Mouse (Mus musculus) kidney, embryonic 16.5 days (tissue): ENCODE results near the gene Map4k4. TPM values are rescaled to one million over a fixed set of nuclear protein-coding genes. Genes with fewer than 3 reads are reported as not detected.

Experiments used
- ATAC-seq: fragments of 200-750 bp; cut with Nextera tagmentation; 2 replicates; pipeline ENCODE4 v1.8.0; 2017; ENCODE audit warnings: moderate TSS enrichment; ENCODE audit not compliant: low FRiP score, low TSS enrichment
- H3K27ac ChIP-seq: fragments of 300-500 bp; sonication (generic); 2 replicates; pipeline ENCODE4 v1.5.1; 2014; ENCODE audit warnings: low read length
- H3K27me3 ChIP-seq: fragments of 300-500 bp; sonication (generic); 2 replicates; pipeline ENCODE4 v1.6.1; 2014; ENCODE audit warnings: low read length, control low read depth, mixed read lengths; ENCODE audit not compliant: insufficient read depth
- H3K36me3 ChIP-seq: fragments of 300-500 bp; sonication (generic); 2 replicates; pipeline ENCODE4 v1.6.1; 2014; ENCODE audit warnings: low read length, control low read depth, mixed read lengths; ENCODE audit not compliant: insufficient read depth
- H3K4me1 ChIP-seq: fragments of 300-500 bp; sonication (generic); 2 replicates; pipeline ENCODE4 v1.6.1; 2014; ENCODE audit warnings: low read length, control low read depth, mixed read lengths; ENCODE audit not compliant: insufficient read depth
- H3K4me2 ChIP-seq: fragments of 300-500 bp; sonication (generic); replicated peaks from 2 replicates; pipeline ENCODE4 v1.6.1; 2014; ENCODE audit warnings: low read depth, low read length
- H3K4me3 ChIP-seq: fragments of 300-500 bp; sonication (generic); 2 replicates; pipeline ENCODE4 v1.5.1; 2014; ENCODE audit warnings: mild to moderate bottlenecking, low read length
- H3K9ac ChIP-seq: fragments of 300-500 bp; sonication (generic); replicated peaks from 2 replicates; pipeline ENCODE4 v1.6.1; 2014; ENCODE audit warnings: low read length
- H3K9me3 ChIP-seq: fragments of 300-500 bp; sonication (generic); 2 replicates; pipeline ENCODE4 v1.6.1; 2016; ENCODE audit warnings: low read length, control low read depth
- WGBS: fragments of 180-500 bp; shearing (Covaris S2); extraction: QIAGEN DNeasy Blood & Tissue Kit; methylation state at CpG from one replicate; pipeline ENCODE4 v1.1.7; 2014; 5-methylcytosine and 5-hydroxymethylcytosine counted together
- polyA plus RNA-seq: library from polyadenylated mRNA; unstranded; fragments of >200 nt; fragmentation: Nextera tagmentation; extraction: Ambion mirVana; gene quantifications from 2 replicates; pipeline ENCODE4 v1.2.1, GENCODE M21; 2015

The Map4k4 gene
- polyA plus RNA-seq, 1 experiment from 2014 or later = 14.3 TPM

DNA sequence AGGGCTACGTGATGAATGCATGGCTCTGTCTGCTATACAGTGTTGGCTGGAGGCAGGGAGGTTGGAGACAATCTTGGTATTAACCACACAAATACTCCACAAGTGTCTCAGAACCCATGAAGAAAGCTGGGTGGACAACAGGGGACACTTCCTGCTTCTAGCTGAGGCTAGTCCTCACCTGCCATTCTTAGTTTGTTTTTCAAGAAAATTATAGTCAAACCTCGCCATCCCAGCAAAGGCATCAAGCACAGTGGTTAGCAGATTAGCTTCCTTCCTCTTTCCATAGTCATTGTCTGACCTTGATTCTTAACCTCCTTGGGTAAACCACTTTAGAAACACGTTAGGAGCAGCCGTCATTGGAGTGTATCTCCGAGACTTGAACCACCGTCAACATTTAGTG lies 145.0 kb downstream of the Map4k4 start:
- no peaks in the 10 kb centered on the region for H3K27me3 ChIP-seq
- no peak for ATAC-seq
- H3K36me3 ChIP-seq = no peaks in the 10 kb centered on the region
- no peak overlapping the region for H3K27ac ChIP-seq
- no peaks in the 10 kb centered on the region for H3K9me3 ChIP-seq
- H3K4me1 ChIP-seq = no peaks in the 10 kb centered on the region
- no peak overlapping the region for H3K4me3 ChIP-seq
- no peak overlapping the region for H3K9ac ChIP-seq
- 82% methylated on average over 6 of the region's 6 CpGs for WGBS
- no peak overlapping the region for H3K4me2 ChIP-seq

DNA sequence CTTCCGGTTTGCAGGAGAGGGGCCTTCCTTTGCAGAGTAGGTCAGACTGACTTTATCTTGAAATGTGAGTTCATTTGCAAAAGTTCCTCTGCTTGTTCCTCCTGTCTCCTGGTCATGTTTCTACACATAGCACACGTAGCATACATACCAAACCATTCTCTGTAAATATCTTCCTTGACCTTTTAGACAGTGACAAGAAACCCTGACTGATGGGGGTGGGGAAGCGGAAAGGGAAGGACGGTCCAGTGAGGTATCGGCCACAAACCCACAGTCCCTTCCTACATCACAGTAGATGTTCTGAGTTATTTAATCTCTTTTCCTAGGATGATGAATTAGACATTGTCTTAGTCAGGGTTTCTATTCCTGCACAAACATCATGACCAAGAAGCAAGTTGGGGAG lies 145.9 kb downstream of the Map4k4 start:
- ATAC-seq = no peak
- Histone ChIP-seq H3K27ac (no peak overlapping the region), H3K9ac (no peak overlapping the region), H3K27me3 (no peaks in the 10 kb centered on the region), H3K4me1 (no peaks in the 10 kb centered on the region), H3K4me2 (no peak overlapping the region), H3K36me3 (no peaks in the 10 kb centered on the region), H3K9me3 (no peaks in the 10 kb centered on the region), H3K4me3 (no peak overlapping the region)
- WGBS = 70% methylated on average over 5 of the region's 5 CpGs

DNA sequence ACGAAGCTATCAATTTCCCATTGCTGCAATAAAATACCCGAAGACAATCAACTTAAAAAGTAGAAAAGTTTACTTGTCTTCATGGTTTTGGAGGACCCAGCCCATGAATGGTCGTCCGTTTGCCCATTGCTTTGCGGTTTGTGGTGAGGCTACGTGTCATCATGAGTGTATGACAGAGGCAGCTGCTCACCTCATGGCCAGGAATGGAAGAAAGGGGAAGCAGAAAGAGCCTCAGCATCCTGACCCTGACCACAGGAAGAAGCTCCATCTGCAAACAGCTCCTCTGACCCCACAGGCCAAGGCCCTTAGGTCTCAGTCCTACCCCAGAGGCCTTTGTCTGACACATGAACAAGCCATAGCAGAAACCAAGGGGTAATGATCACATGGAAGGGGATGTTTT lies 150.4 kb downstream of the Map4k4 start:
- Histone ChIP-seq H3K4me2 (no peak overlapping the region), H3K27ac (no peak overlapping the region), H3K27me3 (no peaks in the 10 kb centered on the region), H3K4me3 (no peak overlapping the region), H3K4me1 (no peaks in the 10 kb centered on the region), H3K9ac (no peak overlapping the region), H3K9me3 (no peaks in the 10 kb centered on the region), H3K36me3 (no peaks in the 10 kb centered on the region)
- 90% methylated on average over 6 of the region's 6 CpGs for WGBS
- no peak for ATAC-seq

DNA sequence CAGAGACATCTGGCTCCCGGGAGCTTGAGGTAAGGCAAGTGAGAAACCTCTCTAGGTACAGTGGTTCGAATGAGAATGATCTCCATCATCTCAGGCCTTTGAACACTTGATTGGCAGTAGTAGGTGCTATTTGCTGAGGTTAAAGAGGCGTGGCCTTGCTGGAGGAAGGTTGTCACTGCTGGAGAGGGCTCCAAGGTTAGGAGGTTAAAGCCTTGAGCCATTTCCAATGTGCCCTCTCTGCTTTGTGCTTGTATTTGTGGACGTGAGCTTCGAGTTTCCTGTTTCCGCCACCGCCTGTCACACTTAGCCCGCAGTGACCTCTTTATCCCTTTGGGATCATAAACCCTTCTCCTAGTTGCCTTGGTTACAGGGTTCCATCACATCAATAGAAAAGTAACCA lies 151.4 kb downstream of the Map4k4 start:
- no peaks in the 10 kb centered on the region for H3K9me3 ChIP-seq
- H3K27me3 ChIP-seq = no peaks in the 10 kb centered on the region
- H3K27ac ChIP-seq = no peak overlapping the region
- no peak for ATAC-seq
- no peaks in the 10 kb centered on the region for H3K4me1 ChIP-seq
- no peak overlapping the region for H3K4me2 ChIP-seq
- H3K4me3 ChIP-seq = no peak overlapping the region
- no peaks in the 10 kb centered on the region for H3K36me3 ChIP-seq
- no peak overlapping the region for H3K9ac ChIP-seq
- 33% methylated on average over 8 of the region's 8 CpGs for WGBS

DNA sequence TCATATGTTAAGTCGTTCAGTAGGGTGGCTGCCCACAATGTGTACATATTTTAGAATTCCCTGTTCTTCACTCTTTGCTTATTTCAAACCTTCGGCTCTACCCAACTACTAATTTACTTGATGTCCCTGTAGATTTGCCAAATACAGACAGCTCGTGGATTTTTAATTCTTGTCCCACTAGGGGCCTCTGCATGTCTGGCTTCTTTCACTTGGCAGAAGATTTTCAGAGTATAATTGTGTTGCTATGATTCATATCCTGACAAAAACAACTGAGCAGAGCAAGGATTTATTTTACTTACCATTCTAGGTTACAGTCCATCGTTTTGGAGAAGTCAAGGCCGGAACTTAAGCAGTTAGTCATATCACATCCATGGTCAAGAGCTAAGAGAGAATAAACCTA lies 152.4 kb downstream of the Map4k4 start:
- no peaks in the 10 kb centered on the region for H3K9me3 ChIP-seq
- no peaks in the 10 kb centered on the region for H3K27me3 ChIP-seq
- no peak overlapping the region for H3K9ac ChIP-seq
- H3K4me1 ChIP-seq = no peaks in the 10 kb centered on the region
- H3K36me3 ChIP-seq = no peaks in the 10 kb centered on the region
- WGBS = 85% methylated on average over 5 of the region's 5 CpGs
- no peak overlapping the region for H3K4me3 ChIP-seq
- no peak overlapping the region for H3K27ac ChIP-seq
- ATAC-seq = no peak
- H3K4me2 ChIP-seq = no peak overlapping the region

DNA sequence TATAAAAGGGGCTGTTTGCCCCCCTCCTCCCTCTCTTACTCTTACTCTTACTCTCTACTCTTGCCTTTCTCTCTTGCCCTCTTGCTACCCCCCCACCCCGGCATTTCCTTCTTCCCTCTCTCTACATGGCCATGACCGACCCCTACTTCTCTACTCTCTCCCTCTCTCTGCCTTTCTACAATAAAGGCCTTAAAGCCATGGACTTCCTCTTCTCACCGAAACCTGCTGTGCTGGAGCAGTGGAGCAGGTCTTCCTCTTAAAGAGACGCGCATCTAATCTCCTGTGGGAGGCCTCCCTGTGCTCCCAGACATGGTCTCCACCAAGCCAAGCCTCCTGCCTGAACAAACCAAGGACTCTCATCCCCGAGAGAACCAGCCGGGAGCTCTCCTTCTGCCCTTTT lies 154.3 kb downstream of the Map4k4 start:
- H3K27me3 ChIP-seq = no peaks in the 10 kb centered on the region
- ATAC-seq = no peak
- H3K9ac ChIP-seq = no peak overlapping the region
- H3K4me2 ChIP-seq = no peak overlapping the region
- no peaks in the 10 kb centered on the region for H3K9me3 ChIP-seq
- H3K4me3 ChIP-seq = no peak overlapping the region
- WGBS = 71% methylated on average over 7 of the region's 7 CpGs
- no peak overlapping the region for H3K27ac ChIP-seq
- no peaks in the 10 kb centered on the region for H3K4me1 ChIP-seq
- H3K36me3 ChIP-seq = no peaks in the 10 kb centered on the region

DNA sequence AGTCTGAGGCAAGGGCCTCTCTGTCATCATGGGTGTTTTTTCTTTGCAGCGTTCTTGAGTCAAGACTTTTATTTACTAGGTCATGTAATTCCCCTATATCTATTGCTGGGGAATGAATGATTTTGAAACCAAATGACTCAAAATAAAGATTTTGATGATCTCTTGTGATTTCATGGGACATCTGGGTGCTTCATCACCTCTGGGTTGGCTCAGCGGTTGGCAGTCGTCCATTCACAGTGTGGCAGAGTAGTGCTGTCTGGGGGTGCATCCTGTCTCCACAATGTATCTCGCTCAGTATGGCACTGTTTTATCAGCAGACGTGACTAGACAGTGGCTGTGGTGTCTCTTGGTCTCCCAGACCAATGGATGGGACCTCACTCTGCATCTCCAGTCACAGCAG lies 155.2 kb downstream of the Map4k4 start:
- H3K4me1 ChIP-seq = no peaks in the 10 kb centered on the region
- H3K9ac ChIP-seq = no peak overlapping the region
- no peaks in the 10 kb centered on the region for H3K27me3 ChIP-seq
- 85% methylated on average over 5 of the region's 5 CpGs for WGBS
- no peak overlapping the region for H3K4me2 ChIP-seq
- no peaks in the 10 kb centered on the region for H3K9me3 ChIP-seq
- no peak overlapping the region for H3K4me3 ChIP-seq
- no peaks in the 10 kb centered on the region for H3K36me3 ChIP-seq
- H3K27ac ChIP-seq = no peak overlapping the region
- ATAC-seq = no peak

DNA sequence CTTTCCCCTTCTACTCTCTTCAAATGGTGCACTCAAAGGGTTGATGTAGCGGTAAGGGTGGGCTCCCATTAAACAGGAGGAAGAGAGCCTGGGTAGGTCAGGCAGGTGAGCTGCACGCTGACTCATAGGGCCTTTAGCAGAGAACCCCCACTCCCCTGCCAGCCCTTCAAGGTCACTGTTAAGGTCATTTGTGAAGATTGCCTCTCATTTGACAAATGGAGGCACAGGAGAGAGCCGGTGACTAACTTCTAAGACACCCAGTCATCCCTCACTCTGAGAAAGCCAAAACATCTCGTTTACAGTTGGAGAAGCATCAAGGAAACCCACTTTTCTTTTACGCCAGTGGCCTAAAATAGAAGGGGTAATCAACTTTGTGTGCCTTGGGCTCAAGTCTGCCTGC lies 156.6 kb downstream of the Map4k4 start:
- H3K4me1 ChIP-seq = no peaks in the 10 kb centered on the region
- no peak overlapping the region for H3K4me2 ChIP-seq
- no peak overlapping the region for H3K4me3 ChIP-seq
- no peaks in the 10 kb centered on the region for H3K9me3 ChIP-seq
- no peak for ATAC-seq
- H3K27me3 ChIP-seq = no peaks in the 10 kb centered on the region
- 76% methylated on average over 5 of the region's 5 CpGs for WGBS
- H3K36me3 ChIP-seq = no peaks in the 10 kb centered on the region
- no peak overlapping the region for H3K27ac ChIP-seq
- no peak overlapping the region for H3K9ac ChIP-seq

DNA sequence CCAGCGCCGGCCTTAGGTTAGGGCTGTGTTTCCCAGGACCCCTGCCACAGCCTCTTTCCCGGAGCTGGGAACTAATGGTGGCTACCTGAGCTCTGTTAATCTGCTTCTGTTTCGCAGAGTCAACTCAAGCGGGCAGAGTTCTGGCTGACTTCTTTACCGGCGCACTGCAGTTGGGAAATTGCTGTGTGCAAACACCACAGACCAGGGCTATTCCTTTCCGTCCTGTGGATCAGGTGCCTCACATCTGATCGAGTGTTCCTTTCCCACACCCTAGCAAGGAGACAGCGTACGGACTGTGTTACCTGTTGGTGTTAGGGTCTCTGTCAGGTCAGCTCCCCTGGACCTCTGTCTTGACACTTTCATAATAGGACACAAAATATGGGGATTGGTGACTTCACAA lies 157.3 kb downstream of the Map4k4 start:
- Histone ChIP-seq H3K4me2 (no peak overlapping the region), H3K4me3 (no peak overlapping the region), H3K27ac (no peak overlapping the region), H3K36me3 (no peaks in the 10 kb centered on the region), H3K9me3 (no peaks in the 10 kb centered on the region), H3K4me1 (no peaks in the 10 kb centered on the region), H3K9ac (no peak overlapping the region), H3K27me3 (no peaks in the 10 kb centered on the region)
- ATAC-seq = no peak
- WGBS = 62% methylated on average over 11 of the region's 11 CpGs

DNA sequence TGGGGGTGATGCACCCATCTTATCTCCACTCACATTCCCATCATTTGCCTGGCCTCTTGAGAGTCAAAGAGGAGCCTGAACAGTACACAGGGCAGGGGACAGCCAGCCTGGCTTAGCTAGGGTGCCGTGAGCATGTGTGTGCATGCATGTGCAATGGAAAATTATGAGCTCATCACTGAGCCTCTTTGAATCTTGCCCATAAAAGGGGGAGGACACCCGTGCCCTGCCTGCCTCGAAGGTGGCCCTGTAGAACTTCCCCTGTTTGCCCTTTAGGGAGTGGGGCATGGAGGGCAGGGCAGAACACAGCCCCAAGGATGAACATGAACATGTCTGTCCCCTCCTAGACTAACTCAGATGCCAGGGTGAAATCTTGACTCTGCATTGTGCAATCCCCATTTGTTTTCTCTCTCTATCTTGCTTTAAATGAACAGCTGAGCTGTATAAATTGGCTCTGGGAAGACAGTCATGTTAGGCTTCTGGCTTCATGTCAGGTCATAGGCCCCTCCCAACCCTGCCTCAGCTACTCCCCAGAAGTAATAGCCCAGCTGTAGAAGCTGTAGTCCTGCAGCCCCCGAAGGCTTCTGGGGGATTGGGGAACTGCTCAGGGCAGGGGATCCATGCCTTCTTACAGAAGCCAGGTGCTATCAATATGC lies 158.5 kb downstream of the Map4k4 start:
- no peak for ATAC-seq
- no peaks in the 10 kb centered on the region for H3K27me3 ChIP-seq
- no peaks in the 10 kb centered on the region for H3K9me3 ChIP-seq
- no peak overlapping the region for H3K9ac ChIP-seq
- no peak overlapping the region for H3K4me3 ChIP-seq
- H3K4me2 ChIP-seq = no peak overlapping the region
- no peak overlapping the region for H3K27ac ChIP-seq
- H3K4me1 ChIP-seq = no peaks in the 10 kb centered on the region
- no peaks in the 10 kb centered on the region for H3K36me3 ChIP-seq
- WGBS = 77% methylated on average over 4 of the region's 4 CpGs
